Mouse (Mus musculus) spleen, postnatal 36 days (tissue): ENCODE measurements around the gene Prrt1.
A peak's percentile ranks its signal among the peaks of the same experiment; 100 is the strongest.

Experiments
- DNase-seq, 2 experiments: peaks; one replicate each; pipeline ENCODE4 v3.0.0; 2022; ENCODE audit warnings: low spot score in 2 of 2, mixed read lengths in 1 of 2

Gene Prrt1

GRCm38 (mm10) chr17:34597566-34598095 lies 31.7 kb upstream of the Prrt1 start, which contains the start of gene Ager:
TSS of gene Ager (plus strand) at chr17:34597862.
- DNase-seq, result no peak

GRCm38 (mm10) chr17:34599891-34600290 lies 29.4 kb upstream of the Prrt1 start:
- DNase-seq, result no peak

- no peak for DNase-seq
These were observed 27.5 kb upstream of the Prrt1 start for GRCm38 (mm10) chr17:34601796-34602195.

- DNase-seq, result peak; percentile 99
These were observed 25.8 kb upstream of the Prrt1 start, which contains the start of gene Rnf5 for GRCm38 (mm10) chr17:34603375-34604060. TSS of gene Rnf5 (minus strand) at chr17:34603690.

- peak; percentile 99 for DNase-seq
These were observed 25.2 kb upstream of the Prrt1 start, which contains the start of gene Agpat1 for GRCm38 (mm10) chr17:34604061-34604508. TSS of gene Agpat1 (plus strand) at chr17:34604262.

- no peak for DNase-seq
These were observed 24.7 kb upstream of the Prrt1 start for GRCm38 (mm10) chr17:34604511-34605237.

- DNase-seq, result peak; percentile 94 to 95
These were observed 23.7 kb upstream of the Prrt1 start for GRCm38 (mm10) chr17:34605609-34606008.

- no peak for DNase-seq
These were observed 22.9 kb upstream of the Prrt1 start for GRCm38 (mm10) chr17:34606186-34607039.

- DNase-seq, result no peak
These were observed 21.3 kb upstream of the Prrt1 start for GRCm38 (mm10) chr17:34607997-34608396.

- no peak for DNase-seq
These were observed 18.3 kb upstream of the Prrt1 start for GRCm38 (mm10) chr17:34611050-34611449.

GRCm38 (mm10) chr17:34613054-34613645 lies 16.2 kb upstream of the Prrt1 start:
- no peak for DNase-seq

GRCm38 (mm10) chr17:34613830-34614229 lies 15.5 kb upstream of the Prrt1 start:
- no peak for DNase-seq

GRCm38 (mm10) chr17:34615871-34616270 lies 13.5 kb upstream of the Prrt1 start, which contains the start of gene Egfl8:
TSS of gene Egfl8 (minus strand) at chr17:34615971.
- DNase-seq, result no peak

GRCm38 (mm10) chr17:34618999-34619398 lies 10.3 kb upstream of the Prrt1 start:
- peak; percentile 76 to 83 for DNase-seq

GRCm38 (mm10) chr17:34621006-34621405 lies 8.3 kb upstream of the Prrt1 start:
- no peak for DNase-seq

- DNase-seq, result no peak
These were observed 6.2 kb upstream of the Prrt1 start for GRCm38 (mm10) chr17:34623161-34623560.

- DNase-seq, result no peak
These were observed 4.4 kb upstream of the Prrt1 start for GRCm38 (mm10) chr17:34624981-34625380.

GRCm38 (mm10) chr17:34626062-34626772 lies 3.1 kb upstream of the Prrt1 start:
- no peak for DNase-seq

- DNase-seq, result peak in 1 of 2 experiments; percentile 49
These were observed 2.6 kb upstream of the Prrt1 start for GRCm38 (mm10) chr17:34626773-34627092.

GRCm38 (mm10) chr17:34627093-34627942 lies 2.0 kb upstream of the Prrt1 start:
- DNase-seq, result peak; percentile 62 to 69
